Mouse (Mus musculus): Measurements from ENCODE around the gene Gng3. TPM values are rescaled to one million over a fixed set of nuclear protein-coding genes. Genes with fewer than 3 reads are reported as not detected.
"Not testable (repeated sequence)": the region's sequence is repeated elsewhere in the genome, so short reads cannot be mapped to it uniquely, and the experiment has no call there.

Gene Gng3
- total RNA-seq, 1 experiment from 2014 or later = not detected

GRCm38 (mm10) chr19:8848356-8848755 lies 9.4 kb upstream of the Gng3 start:
- no peak for ATAC-seq (replicated peaks; ENCODE audit: low read depth, poor library complexity, severe bottlenecking)

- ATAC-seq (replicated peaks; ENCODE audit: low read depth, poor library complexity, severe bottlenecking) = peak; percentile 45; the same call in 1 of the 2 replicates
These were observed 5.6 kb upstream of the Gng3 start for GRCm38 (mm10) chr19:8844371-8845129.

GRCm38 (mm10) chr19:8842961-8843360 lies 4.0 kb upstream of the Gng3 start:
- no peak for ATAC-seq (replicated peaks; ENCODE audit: low read depth, poor library complexity, severe bottlenecking)

DNA sequence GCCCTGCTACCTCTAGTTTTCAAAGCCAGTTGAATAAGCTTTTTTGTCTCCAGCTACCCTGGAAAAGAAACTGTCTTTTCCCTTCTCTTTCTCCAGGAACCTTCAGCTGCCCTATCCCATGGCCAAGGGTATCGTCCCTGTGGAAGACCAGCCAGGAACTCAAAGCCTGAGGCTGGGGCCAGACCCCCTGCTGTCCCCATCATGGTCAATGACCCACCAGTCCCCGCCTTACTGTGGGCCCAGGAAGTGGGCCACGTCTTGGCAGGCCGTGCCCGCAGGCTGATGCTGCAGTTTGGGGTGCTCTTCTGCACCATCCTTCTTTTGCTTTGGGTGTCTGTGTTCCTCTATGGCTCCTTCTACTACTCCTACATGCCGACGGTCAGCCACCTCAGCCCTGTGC lies 2.0 kb upstream of the Gng3 start:
- ATAC-seq (replicated peaks; ENCODE audit: low read depth, poor library complexity, severe bottlenecking) = no peak

DNA sequence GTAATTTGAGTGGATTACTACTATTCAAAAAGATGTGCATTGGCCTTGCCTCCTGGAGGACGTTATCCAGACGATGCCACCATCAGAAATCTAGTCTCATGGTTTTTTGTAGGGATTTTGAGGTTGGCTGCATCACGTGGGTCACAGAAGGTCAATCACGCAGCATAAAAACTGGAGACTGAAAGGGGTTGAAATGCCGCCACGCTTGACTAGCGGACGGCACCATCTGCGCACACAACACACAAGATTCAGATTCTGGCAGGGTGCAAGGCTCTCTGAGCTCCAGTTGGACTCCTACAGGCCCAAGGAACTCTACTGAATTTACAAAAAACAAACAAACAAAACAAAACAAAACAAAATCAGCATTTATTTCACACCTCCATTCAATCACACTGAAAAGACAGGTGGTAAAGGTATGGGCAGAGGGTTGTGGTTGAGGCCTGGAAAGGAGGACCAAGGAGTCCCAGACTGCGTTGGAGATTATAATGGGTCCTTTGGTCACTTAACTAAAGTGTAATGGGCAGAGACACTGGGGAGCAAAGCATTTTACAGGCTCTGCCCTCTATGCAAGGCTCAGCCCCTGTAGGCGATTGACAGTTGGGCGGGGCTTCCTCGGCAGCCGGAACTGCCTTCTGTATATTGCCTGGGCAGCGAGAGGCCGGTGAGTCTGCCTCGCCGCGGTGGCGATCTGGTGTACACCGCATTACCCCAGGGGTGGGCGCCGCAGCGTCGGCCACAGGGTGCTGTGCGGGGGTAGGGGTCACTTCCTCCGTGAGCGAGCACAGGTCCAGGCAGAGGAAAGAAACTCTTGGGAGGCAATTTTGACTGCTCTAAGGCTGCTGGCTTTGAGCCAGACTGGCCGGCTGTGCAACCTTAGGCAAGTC lies 1.2 kb upstream of the Gng3 start:
- peak; percentile 66 for ATAC-seq (replicated peaks; ENCODE audit: low read depth, poor library complexity, severe bottlenecking)

DNA sequence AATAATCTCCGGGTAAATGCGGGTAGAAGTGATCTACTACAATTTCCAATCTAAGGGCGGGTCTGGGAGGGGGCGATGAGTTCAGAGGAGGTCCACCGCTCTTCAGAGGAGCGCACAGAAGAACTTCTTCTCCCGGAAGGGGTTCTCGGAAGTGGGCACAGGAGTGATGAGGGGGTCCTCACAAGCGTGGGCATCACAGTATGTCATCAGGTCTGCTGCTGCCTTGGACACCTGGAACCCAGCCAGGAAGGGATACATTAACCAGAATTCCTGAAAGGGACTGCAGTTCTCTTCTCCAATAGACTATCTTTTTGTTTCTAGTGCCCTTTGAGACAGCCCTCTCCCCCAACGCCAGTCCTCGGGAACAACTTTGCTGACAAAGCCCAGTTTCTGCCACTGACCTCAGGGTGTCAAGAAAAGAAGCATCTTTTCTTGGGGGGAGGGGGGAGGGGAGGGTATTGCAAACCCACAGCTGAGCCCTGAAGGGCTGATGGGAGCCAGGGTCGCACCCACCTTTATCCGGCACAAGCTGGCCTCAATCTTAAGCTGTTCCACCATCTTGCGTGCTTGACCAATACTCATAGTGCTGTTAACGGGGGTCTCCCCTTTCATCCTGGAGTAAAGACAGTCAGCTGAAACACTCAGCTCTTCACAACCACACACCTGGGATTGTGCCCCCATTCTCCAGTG lies 808 bp downstream of the Gng3 start:
- no peak for ATAC-seq (replicated peaks; ENCODE audit: low read depth, poor library complexity, severe bottlenecking)

GRCm38 (mm10) chr19:8837251-8837791 lies 1.7 kb downstream of the Gng3 start, which contains the start of gene Bscl2:
Gene Bscl2 (plus strand): TSS chr19:8837467.
- peak; percentile 78 for ATAC-seq (replicated peaks; ENCODE audit: low read depth, poor library complexity, severe bottlenecking)

GRCm38 (mm10) chr19:8836327-8836726 lies 2.7 kb downstream of the Gng3 start:
- not testable (repeated sequence) for ATAC-seq (replicated peaks; ENCODE audit: low read depth, poor library complexity, severe bottlenecking)

- no peak for ATAC-seq (replicated peaks; ENCODE audit: low read depth, poor library complexity, severe bottlenecking)
These were observed 6.0 kb downstream of the Gng3 start for GRCm38 (mm10) chr19:8832971-8833370.

- ATAC-seq (replicated peaks; ENCODE audit: low read depth, poor library complexity, severe bottlenecking) = no peak
These were observed 7.7 kb downstream of the Gng3 start for GRCm38 (mm10) chr19:8831262-8831661.

DNA sequence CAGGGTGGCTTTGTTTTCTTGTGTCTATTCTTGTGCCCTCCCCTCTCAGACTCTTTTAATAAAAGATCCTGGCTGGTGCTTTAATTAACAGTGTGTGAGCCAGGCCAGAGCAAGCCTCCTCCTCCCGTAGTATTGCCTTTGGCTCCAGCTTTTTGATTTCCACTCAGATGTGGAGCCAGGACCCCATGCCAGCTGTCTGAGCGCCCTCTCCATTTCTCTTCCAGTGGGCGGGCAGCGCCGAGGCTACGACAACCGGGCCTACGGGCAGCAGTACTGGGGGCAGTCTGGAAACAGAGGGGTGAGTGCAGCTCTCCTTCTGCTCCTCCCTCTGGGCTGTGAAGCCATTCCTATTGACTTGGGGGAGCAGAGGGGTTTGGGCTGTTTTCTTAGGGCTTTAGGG lies 8.3 kb downstream of the Gng3 start:
- ATAC-seq (replicated peaks; ENCODE audit: low read depth, poor library complexity, severe bottlenecking) = no peak

GRCm38 (mm10) chr19:8829660-8830059 lies 9.3 kb downstream of the Gng3 start, which contains the start of gene AC129217.1:
Gene AC129217.1 (plus strand): TSS chr19:8829773.
- ATAC-seq (replicated peaks; ENCODE audit: low read depth, poor library complexity, severe bottlenecking) = peak; percentile 91

- ATAC-seq (replicated peaks; ENCODE audit: low read depth, poor library complexity, severe bottlenecking) = no peak
These were observed 16.3 kb downstream of the Gng3 start for GRCm38 (mm10) chr19:8822696-8823095.

- ATAC-seq (replicated peaks; ENCODE audit: low read depth, poor library complexity, severe bottlenecking) = no peak
These were observed 17.8 kb downstream of the Gng3 start for GRCm38 (mm10) chr19:8821146-8821545.

- ATAC-seq (replicated peaks; ENCODE audit: low read depth, poor library complexity, severe bottlenecking) = no peak
These were observed 18.5 kb downstream of the Gng3 start for GRCm38 (mm10) chr19:8820424-8820956.

GRCm38 (mm10) chr19:8819596-8820423 lies 19.2 kb downstream of the Gng3 start, which contains the start of gene Hnrnpul2:
Gene Hnrnpul2 (plus strand): TSS chr19:8820010.
- ATAC-seq (replicated peaks; ENCODE audit: low read depth, poor library complexity, severe bottlenecking) = peak; percentile 82

- peak; percentile 78 for ATAC-seq (replicated peaks; ENCODE audit: low read depth, poor library complexity, severe bottlenecking)
These were observed 20.0 kb downstream of the Gng3 start, which contains the start of gene Ttc9c for GRCm38 (mm10) chr19:8818801-8819595. Gene Ttc9c (minus strand): TSS chr19:8819333.

GRCm38 (mm10) chr19:8818301-8818798 lies 20.6 kb downstream of the Gng3 start:
- no peak for ATAC-seq (replicated peaks; ENCODE audit: low read depth, poor library complexity, severe bottlenecking)
